Mouse (Mus musculus) megakaryocyte, embryonic 14.5 days (primary cell): ENCODE measurements at regions not wholly inside any gene's neighbourhood (a gene's known extent, or its start where the extent isn't known, plus 50 kb on each side); places are given as distances from the start of the nearest gene placed in this dataset.

Source experiments
- FLI1 ChIP-seq: IDR thresholded peaks from 2 replicates; pipeline ENCODE4 v1.6.1; 2012; ENCODE audit warnings: low read length, inconsistent platforms, mixed read lengths
- GATA1 ChIP-seq: IDR thresholded peaks from 3 replicates; pipeline ENCODE4 v1.6.1; 2012; ENCODE audit warnings: mixed read lengths, low read length, inconsistent platforms, borderline replicate concordance

DNA sequence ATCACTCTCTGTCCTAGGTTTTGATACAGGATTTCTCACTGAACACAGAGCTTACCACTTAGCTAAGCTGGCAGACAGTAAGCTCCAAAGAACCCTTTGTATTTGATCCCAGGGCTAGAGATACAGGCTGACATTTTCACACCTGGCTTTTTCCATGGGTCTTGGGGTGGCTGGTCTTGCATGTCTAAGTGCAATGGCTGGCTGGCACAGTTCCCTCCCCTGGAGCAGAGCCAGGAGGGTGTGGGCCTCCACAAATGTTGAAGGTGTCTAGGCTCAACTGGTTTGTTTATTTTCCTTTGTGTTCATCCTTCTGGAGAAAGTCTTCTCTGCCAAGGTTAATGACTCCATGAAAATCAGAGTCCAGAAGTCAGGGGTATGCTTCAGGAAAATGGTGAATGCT is 934.8 kb downstream of the Diaph2 start:
- TF ChIP-seq GATA1: no peak
- TF ChIP-seq FLI1: no peak
